Mouse (Mus musculus) neutrophil, adult 5-6 weeks (primary cell): Measurements from ENCODE around the gene Vax2. TPM values are rescaled to one million over a fixed set of nuclear protein-coding genes. Genes with fewer than 3 reads are reported as not detected.
A peak's percentile ranks its signal among the peaks of the same experiment; 100 is the strongest.

ENCODE experiments used
- ATAC-seq: fragments of 151-379, 151-347 bp; 2 replicates; pipeline ENCODE4 v1.8.0; 2017; ENCODE audit warnings: mild to moderate bottlenecking, moderate TSS enrichment; ENCODE audit not compliant: insufficient number of reproducible peaks, poor library complexity, low FRiP score, severe bottlenecking; ENCODE audit errors: extremely low read depth
- total RNA-seq: library from RNA; stranded (forward); fragments of 200-1000 nt; gene quantifications from 2 replicates; pipeline ENCODE4 v1.2.3, GENCODE M21; 2017

Gene Vax2
- total RNA-seq, 1 experiment from 2014 or later: not detected

DNA sequence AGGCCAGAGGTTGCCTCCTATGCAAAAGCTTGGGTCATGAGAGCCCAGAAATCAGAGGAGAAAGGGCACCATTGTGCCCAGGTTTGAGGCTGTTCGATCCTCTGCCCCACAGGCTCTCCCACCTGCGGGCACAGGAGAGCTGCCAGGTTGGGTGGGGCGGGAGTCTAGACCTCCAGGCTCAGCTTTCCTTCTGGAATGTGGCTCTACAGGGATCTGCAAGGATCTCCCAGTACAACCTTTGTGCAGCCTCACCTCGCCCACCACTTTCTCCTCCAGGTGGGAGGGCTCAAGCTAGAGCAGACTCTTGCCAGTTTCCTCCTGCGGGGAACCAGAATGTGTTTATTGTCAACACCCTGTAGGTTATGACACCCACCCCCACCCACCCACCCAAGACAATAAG, 33.5 kb downstream of the Vax2 start:
- ATAC-seq: no peak

DNA sequence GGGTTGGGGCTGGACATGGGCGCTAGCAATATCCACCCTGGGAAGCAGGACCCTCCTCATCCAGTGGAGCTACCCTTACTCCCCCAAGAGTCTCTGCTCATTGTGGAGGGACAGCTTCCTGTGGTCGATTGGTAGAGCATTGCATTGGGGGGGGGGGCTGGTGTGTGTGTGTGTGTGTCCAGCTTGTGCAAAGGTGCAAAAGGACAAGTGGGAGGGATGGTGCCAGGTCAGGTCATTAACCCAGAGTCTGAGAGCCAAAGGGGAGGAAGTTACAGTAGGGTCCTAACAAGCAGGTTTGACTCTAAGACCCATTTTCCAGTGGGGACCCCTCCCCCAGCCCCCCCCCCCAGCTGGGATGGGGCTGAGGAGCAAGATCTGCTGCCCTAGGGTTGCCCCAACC, 34.4 kb downstream of the Vax2 start:
- no peak for ATAC-seq

DNA sequence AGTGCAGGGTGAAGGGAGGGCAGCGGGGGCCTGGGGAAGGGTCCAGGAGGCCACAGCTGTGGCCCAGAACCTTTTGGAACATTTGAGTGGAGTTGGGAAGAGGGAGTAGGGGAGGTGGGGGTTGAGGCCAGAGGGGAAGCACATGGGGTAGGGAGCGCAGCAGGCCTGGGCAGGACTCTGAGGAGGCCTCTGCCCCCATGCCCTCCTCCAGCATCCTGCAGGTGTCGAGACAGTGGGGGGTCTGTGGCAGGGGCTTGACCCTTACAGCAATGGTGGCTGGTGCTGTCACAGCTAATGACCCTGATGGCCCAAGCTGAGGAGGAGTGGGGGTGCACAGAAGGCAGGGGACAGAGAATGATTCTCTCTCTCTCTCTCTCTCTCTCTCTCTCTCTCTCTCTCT, 38.2 kb downstream of the Vax2 start:
- ATAC-seq: no peak

GRCm38 (mm10) chr6:83750171-83750684, 39.2 kb downstream of the Vax2 start:
- ATAC-seq: no peak

DNA sequence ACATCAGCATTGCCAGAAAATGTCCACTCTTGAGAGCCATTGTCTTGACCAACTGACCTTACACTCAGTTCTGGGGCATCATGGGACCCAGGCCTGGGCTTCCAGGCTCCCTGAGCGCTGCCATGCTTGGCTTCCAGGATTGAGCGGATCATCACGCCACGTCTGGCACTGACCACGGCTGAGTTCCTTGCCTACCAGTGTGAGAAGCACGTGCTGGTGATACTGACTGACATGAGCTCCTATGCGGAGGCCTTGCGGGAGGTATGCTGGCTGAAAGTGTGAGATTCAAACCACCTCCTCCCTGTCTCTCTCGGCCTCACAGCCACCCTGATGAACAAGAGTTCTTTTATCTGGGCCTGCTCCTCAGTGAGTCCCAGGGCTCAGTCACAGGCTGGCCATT, 45.0 kb downstream of the Vax2 start:
- ATAC-seq: no peak

- no peak for ATAC-seq
These were observed 51.3 kb downstream of the Vax2 start, which contains the start of gene Ankrd53 for GRCm38 (mm10) chr6:83762344-83762743. Ankrd53 (plus strand) TSS chr6:83762644.

DNA sequence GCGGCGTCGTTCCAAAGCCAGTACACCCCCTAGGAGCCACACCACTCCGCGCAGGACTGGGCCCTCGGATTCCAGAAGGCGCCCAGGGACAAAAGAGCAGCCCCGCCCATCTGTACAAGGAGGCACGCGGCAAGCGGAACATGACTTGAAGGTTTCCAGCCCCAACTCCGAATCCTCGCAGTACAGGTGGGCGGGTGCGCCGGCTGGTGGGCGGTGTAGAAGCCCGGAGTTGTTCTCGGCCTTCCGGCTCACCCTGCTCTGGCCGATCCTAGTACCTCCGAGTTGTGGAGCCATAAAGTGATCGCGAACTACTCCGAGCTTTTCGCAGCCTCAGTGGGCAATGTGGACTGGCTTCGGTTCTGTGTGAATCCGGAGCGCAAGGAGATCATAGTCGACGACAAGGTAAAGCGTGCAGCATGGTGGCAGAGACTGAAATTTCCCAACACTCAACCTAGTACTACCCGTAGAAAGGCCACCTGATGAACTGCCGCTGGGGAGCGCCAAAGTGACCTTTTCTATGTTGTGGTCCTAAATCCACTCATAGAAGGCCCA, 51.9 kb downstream of the Vax2 start:
- ATAC-seq: no peak

DNA sequence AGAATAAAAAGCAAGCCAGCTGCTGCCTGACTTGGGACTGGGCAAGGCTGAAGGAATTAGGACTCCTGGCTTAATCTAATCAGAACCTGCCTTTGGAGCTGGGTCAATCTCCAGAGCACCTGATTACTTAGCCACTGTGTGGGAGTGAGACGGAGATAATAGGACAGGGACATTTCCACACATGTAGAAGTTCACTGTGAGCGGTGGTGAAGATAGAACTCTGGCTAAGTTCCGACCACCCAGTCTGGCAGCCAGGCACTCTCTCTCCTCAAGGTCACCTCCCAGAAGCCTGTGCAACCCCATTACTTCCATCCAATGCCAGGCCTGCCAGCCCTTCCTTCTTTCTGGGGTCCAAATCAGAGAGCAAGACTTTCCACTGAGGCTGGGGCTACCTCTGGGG, 55.9 kb downstream of the Vax2 start:
- no peak for ATAC-seq

GRCm38 (mm10) chr6:83768485-83768884, 57.4 kb downstream of the Vax2 start:
- ATAC-seq: no peak

DNA sequence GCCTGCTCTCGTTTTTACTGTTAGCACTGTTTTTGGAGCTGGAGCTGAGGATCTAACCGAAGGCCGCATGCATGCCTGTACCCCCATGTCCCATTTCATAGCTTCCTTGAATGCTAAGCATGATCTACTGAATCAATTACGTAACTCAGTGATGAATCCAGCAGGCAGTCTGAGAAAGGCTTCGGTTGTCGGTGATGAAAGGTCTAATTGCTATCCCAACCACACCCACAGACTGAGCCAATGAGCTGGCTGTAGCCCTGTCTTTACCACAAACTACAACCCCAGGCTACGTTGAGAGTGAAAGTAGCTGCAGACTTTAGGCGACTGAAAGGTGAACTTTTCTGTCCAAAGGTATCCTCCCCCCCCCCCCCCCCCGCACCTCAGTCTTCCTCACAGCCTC, 63.1 kb downstream of the Vax2 start:
- ATAC-seq: no peak

DNA sequence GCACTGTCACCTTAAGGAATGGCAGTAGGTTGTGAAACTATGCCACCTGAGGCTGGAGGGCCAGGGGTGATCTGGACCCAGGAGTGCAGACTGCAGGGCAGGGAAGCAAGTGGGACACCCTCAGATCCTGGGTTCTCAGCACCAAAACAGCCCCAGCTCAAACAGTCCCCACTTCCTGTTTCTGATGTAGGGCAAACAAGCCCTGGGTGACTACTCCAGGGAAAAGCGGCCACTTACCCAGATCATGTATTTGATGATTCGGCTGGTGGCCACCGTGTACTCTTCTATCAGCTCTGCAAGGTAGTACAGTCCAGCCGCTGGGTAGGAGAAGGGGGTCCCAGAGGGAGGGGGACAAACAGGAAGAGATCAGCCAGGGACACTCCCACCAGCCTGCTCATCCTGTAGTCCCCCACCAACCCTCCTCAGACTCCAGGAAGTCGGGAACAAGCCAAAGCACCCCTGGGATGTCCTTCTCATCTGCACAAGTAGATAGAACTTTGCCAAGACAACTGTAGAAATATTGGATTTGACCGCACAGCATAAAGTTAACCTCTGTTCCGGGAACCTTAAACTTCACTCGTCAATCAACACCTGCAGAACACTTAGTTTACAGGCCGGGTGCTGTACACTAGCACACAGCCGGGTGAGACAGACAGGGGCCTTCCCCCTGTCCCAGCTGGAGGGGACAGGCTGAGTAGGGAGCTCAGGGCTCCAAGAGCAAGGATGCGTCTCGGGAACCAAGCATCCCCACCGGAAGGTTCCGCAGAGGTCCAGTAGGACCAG, 63.9 kb downstream of the Vax2 start:
- ATAC-seq: no peak

DNA sequence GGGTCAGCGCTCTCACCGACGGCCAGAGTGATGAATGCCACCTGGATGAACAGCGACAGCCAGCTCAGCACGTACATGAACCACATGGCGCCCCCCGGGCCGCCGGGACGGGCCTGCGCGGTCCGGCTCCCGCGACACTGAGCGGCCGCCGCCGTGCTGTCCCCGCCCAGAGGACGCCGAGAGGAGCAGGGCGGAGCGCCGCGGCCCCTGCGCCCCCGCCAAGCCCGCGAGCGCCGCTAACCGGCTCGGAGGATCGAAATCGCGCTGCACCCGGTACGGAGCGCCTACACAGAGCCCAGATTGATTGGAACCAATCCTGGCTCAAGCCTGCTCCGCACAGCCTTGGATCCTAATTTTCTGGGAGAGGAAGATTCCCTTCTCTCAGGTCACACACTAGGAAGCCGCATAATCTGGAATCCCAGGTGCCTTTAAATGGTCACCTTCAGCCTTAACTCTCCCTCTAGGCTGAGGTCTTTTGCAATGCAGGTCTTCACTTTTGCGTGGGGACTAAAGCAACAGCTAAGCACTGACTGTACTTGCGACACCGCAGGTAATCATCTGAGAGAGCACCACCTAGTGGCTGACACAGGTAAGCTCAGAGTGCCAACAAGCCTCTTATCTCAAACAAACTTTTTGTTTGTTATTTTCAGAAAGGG, 64.7 kb downstream of the Vax2 start, which contains the start of gene Tex261:
Gene Tex261 (minus strand): TSS at position 176 of the 656 bp plus-strand sequence.
- ATAC-seq: peak; percentile 87

GRCm38 (mm10) chr6:83778306-83778705, 67.2 kb downstream of the Vax2 start:
- ATAC-seq: no peak

GRCm38 (mm10) chr6:83779026-83779425, 68.0 kb downstream of the Vax2 start:
- ATAC-seq: peak; percentile 53; the same call in 1 of the 2 replicates

DNA sequence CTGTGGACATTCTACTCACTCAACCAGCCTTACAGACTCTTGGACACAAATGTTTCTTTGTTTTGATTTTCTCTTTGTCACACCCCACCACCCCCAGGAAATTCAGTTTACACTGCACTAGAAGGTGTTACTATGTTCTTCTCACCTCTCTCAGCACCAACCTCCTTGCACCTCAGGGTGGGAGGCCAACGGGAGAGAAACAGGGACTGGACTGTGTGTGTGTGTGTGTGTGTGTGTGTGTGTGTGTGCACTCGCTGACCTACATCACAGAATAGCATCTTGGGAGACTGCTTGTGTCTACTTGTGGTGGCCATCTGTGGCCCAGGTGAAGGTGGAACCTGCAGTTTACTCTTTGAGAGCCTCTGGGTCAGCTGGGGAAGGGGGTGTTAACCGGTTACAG, 75.4 kb downstream of the Vax2 start:
- no peak for ATAC-seq

Other genes with a start within 250 kb of the Vax2 start
- gene Dguok, start 204.3 kb upstream of the Vax2 start, total RNA-seq: 46.1 and 46.7 TPM in 2 replicates
- gene Actg2, start 175.0 kb upstream of the Vax2 start, total RNA-seq: not detected in 2 replicates
- gene Stambp, start 138.5 kb upstream of the Vax2 start, total RNA-seq: 3.8 and 4.8 TPM in 2 replicates
- gene Clec4f, start 55.1 kb upstream of the Vax2 start, total RNA-seq: not detected in 2 replicates
- gene Cd207, start 33.4 kb upstream of the Vax2 start, total RNA-seq: not detected in 2 replicates
- gene Atp6v1b1, start 31.7 kb downstream of the Vax2 start, total RNA-seq: not detected in 2 replicates
- gene Ankrd53, start 51.4 kb downstream of the Vax2 start, total RNA-seq: not detected in 2 replicates
- 30.7 and 34.7 TPM in 2 replicates for gene Tex261, start 64.5 kb downstream of the Vax2 start, total RNA-seq
- gene Nagk, start 83.7 kb downstream of the Vax2 start, total RNA-seq: 18.2 and 18.4 TPM in 2 replicates
- gene Paip2b, start 120.5 kb downstream of the Vax2 start, total RNA-seq: 26.9 and 27.5 TPM in 2 replicates
- gene Zfp638, start 155.8 kb downstream of the Vax2 start, total RNA-seq: 283 and 343 TPM in 2 replicates